Mouse (Mus musculus) lung, postnatal 0 days (tissue): ENCODE measurements around the gene Rbp1. TPM values are rescaled to one million over a fixed set of nuclear protein-coding genes. Genes with fewer than 3 reads are reported as not detected.

Experiments
- ATAC-seq: fragments of 200-750 bp; cut with Nextera tagmentation; 2 replicates; pipeline ENCODE4 v1.8.0; 2017; ENCODE audit warnings: moderate library complexity
- DNase-seq: peaks from one replicate; pipeline ENCODE4 v3.0.0-alpha.2; 2016; ENCODE audit warnings: low spot score
- H3K27ac ChIP-seq: fragments of 300-500 bp; sonication (generic); 2 replicates; pipeline ENCODE4 v1.5.1; 2014; ENCODE audit warnings: antibody characterized with exemption, mild to moderate bottlenecking, low read length, mixed read lengths
- H3K27me3 ChIP-seq: fragments of 300-500 bp; sonication (generic); replicated peaks from 2 replicates; pipeline ENCODE4 v1.6.1; 2014; ENCODE audit warnings: low read length, mixed read lengths; ENCODE audit not compliant: insufficient read depth
- H3K36me3 ChIP-seq: fragments of 300-500 bp; sonication (generic); 2 replicates; pipeline ENCODE4 v1.6.1; 2014; ENCODE audit warnings: low read length, mixed read lengths; ENCODE audit not compliant: insufficient read depth
- H3K4me1 ChIP-seq: fragments of 300-500 bp; sonication (generic); 2 replicates; pipeline ENCODE4 v1.6.1; 2014; ENCODE audit warnings: antibody characterized with exemption, low read depth, low read length, mixed read lengths; ENCODE audit not compliant: insufficient read depth
- H3K4me2 ChIP-seq: fragments of 300-500 bp; sonication (generic); replicated peaks from 2 replicates; pipeline ENCODE4 v1.6.1; 2014; ENCODE audit warnings: low read depth, mild to moderate bottlenecking, low read length, moderate library complexity, mixed read lengths
- H3K4me3 ChIP-seq: fragments of 300-500 bp; sonication (generic); 2 replicates; pipeline ENCODE4 v1.5.1; 2014; ENCODE audit warnings: low read depth, low read length
- H3K9ac ChIP-seq: fragments of 300-500 bp; sonication (generic); replicated peaks from 2 replicates; pipeline ENCODE4 v1.6.1; 2014; ENCODE audit warnings: low read depth, mild to moderate bottlenecking
- H3K9me3 ChIP-seq: fragments of 300-500 bp; sonication (generic); 2 replicates; pipeline ENCODE4 v1.6.1; 2016; ENCODE audit warnings: low read length, mixed read lengths
- CTCF ChIP-seq: IDR thresholded peaks from 2 replicates; pipeline ENCODE4 v1.5.1; 2016; ENCODE audit warnings: antibody characterized with exemption, mild to moderate bottlenecking
- EP300 ChIP-seq: IDR thresholded peaks from 2 replicates; pipeline ENCODE4 v1.6.1; 2016; ENCODE audit warnings: antibody characterized with exemption, mild to moderate bottlenecking, control low read depth
- WGBS: fragments of 180-500 bp; shearing (Covaris S2); extraction: QIAGEN DNeasy Blood & Tissue Kit; methylation state at CpG from one replicate; pipeline ENCODE4 v1.1.7; 2014; 5-methylcytosine and 5-hydroxymethylcytosine counted together
- polyA plus RNA-seq: library from polyadenylated mRNA; unstranded; fragments of >200 nt; fragmentation: Nextera tagmentation; extraction: Ambion mirVana; gene quantifications from 2 replicates; pipeline ENCODE4 v1.2.1, GENCODE M21; 2015

The Rbp1 gene
- polyA plus RNA-seq, 1 experiment from 2014 or later, result 72.6 TPM

- no peaks in the 10 kb centered on the region for H3K9me3 ChIP-seq
- no peak overlapping the region for H3K4me3 ChIP-seq
- 76% methylated on average over 5 of the region's 5 CpGs for WGBS
- H3K4me2 ChIP-seq, result no peak overlapping the region
- no peaks in the 10 kb centered on the region for H3K27me3 ChIP-seq
- ATAC-seq (no peak), DNase-seq (no peak)
- no peaks in the 10 kb centered on the region for H3K4me1 ChIP-seq
- H3K27ac ChIP-seq, result no peak overlapping the region
- TF ChIP-seq EP300 (no peak), CTCF (no peak)
- H3K36me3 ChIP-seq, result no peaks in the 10 kb centered on the region
- no peak overlapping the region for H3K9ac ChIP-seq
These were observed 21.1 kb upstream of the Rbp1 start for GRCm38 (mm10) chr9:98401611-98402010.

- Histone ChIP-seq H3K9me3 (no peaks in the 10 kb centered on the region), H3K9ac (no peak overlapping the region), H3K36me3 (no peaks in the 10 kb centered on the region), H3K4me3 (no peak overlapping the region), H3K27ac (no peak overlapping the region), H3K4me2 (no peak overlapping the region), H3K4me1 (no peaks in the 10 kb centered on the region), H3K27me3 (no peaks in the 10 kb centered on the region)
- 52% methylated on average over 12 of the region's 12 CpGs for WGBS
- DNase-seq (no peak), ATAC-seq (no peak)
- TF ChIP-seq EP300 (no peak), CTCF (no peak)
These were observed 15.0 kb upstream of the Rbp1 start for GRCm38 (mm10) chr9:98407771-98408170.

DNA sequence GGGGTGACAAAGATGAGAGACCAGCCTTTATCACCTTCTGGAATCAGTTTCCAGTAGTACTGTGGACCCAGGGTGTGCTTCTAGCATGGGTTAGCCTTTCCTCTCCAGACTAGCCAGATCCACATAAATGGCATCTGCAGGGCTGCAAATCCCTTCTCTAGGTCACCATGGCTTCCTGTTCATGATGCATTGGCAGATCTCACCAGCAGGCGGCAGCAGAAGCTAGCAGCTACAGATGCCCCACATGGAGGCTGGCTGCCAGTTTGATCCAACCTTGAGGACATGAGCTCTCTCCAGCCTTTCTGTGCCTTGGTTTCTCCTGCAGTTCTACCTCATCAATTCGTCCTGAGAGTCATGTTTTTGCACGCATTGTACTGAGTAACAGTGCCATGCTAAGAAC, 13.6 kb upstream of the Rbp1 start:
- WGBS, result 24% methylated on average over 3 of the region's 3 CpGs
- no peaks in the 10 kb centered on the region for H3K9me3 ChIP-seq
- ATAC-seq, result no peak

GRCm38 (mm10) chr9:98415427-98415826, 7.3 kb upstream of the Rbp1 start:
- ATAC-seq, result no peak
- Histone ChIP-seq H3K4me1 (no peaks in the 10 kb centered on the region), H3K27me3 (no peaks in the 10 kb centered on the region), H3K4me2 (no peak overlapping the region), H3K36me3 (no peaks in the 10 kb centered on the region), H3K9me3 (no peaks in the 10 kb centered on the region), H3K4me3 (no peak overlapping the region), H3K9ac (no peak overlapping the region), H3K27ac (no peak overlapping the region)
- TF ChIP-seq EP300 (no peak), CTCF (no peak)
- WGBS, result 82% methylated on average over 4 of the region's 4 CpGs
- no peak for DNase-seq

More for the DNA sequence above, 13.6 kb upstream of the Rbp1 start:
- no peak overlapping the region for H3K4me2 ChIP-seq
- no peaks in the 10 kb centered on the region for H3K4me1 ChIP-seq
- no peak overlapping the region for H3K9ac ChIP-seq
- TF ChIP-seq CTCF (peak; percentile 97), EP300 (no peak)
- H3K4me3 ChIP-seq, result no peak overlapping the region
- H3K36me3 ChIP-seq, result no peaks in the 10 kb centered on the region
- no peak overlapping the region for H3K27ac ChIP-seq
- DNase-seq, result peak; percentile 75
- H3K27me3 ChIP-seq, result no peaks in the 10 kb centered on the region

DNA sequence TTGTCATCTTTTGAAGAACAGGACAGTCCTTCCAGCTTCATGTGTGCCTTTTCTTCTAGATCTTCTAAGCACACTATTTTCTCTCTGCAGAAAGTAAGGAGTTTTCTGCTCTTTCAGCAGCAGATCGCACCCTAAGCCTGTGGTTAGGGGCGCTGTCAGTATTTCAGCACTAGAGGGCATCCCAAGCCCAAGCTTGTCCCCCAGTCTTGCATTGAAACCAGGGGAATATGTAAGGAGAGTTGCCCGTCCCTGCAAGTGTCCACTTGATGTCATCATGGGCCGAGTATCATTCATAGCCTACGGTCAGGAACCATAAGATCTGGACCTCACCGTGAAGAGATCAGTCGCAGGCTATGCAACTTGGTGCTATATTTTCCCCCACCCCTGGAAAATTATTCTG, 4.8 kb upstream of the Rbp1 start:
- DNase-seq, result peak; percentile 64
- Histone ChIP-seq H3K36me3 (no peaks in the 10 kb centered on the region), H3K4me2 (no peak overlapping the region), H3K27ac (no peak overlapping the region), H3K9me3 (no peaks in the 10 kb centered on the region), H3K4me1 (no peaks in the 10 kb centered on the region), H3K9ac (no peak overlapping the region), H3K27me3 (no peaks in the 10 kb centered on the region), H3K4me3 (no peak overlapping the region)
- TF ChIP-seq EP300 (no peak), CTCF (peak; percentile 81)
- 40% methylated on average over 7 of the region's 7 CpGs for WGBS
- ATAC-seq, result peak; percentile 60; the same call in 1 of the 2 replicates

DNA sequence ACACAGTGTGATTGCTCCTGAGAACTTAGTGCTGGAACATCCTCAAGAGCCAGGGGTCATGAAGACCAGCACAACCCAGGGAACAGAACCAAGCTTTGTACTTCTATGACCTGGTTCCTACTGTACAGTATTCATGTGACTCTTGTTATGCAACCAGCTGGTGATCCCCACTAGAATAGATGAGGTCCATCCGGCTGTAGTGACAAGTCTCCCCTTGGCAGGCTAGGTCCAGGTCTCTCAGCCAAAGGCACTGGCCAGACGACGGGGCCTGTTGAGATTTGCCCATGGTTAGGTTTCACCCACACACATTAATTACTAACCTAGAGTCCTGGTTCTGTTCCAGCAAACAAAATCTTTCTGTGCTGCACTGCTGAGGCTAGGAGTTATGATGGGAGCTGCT, 4.4 kb upstream of the Rbp1 start:
- TF ChIP-seq EP300, result no peak
- TF ChIP-seq CTCF, result no peak
- Histone ChIP-seq H3K4me1 (no peaks in the 10 kb centered on the region), H3K9ac (no peak overlapping the region), H3K4me3 (no peak overlapping the region), H3K36me3 (no peaks in the 10 kb centered on the region), H3K27me3 (no peaks in the 10 kb centered on the region), H3K27ac (no peak overlapping the region), H3K9me3 (no peaks in the 10 kb centered on the region), H3K4me2 (no peak overlapping the region)
- WGBS, result 73% methylated on average over 3 of the region's 3 CpGs
- ATAC-seq (no peak), DNase-seq (no peak)

DNA sequence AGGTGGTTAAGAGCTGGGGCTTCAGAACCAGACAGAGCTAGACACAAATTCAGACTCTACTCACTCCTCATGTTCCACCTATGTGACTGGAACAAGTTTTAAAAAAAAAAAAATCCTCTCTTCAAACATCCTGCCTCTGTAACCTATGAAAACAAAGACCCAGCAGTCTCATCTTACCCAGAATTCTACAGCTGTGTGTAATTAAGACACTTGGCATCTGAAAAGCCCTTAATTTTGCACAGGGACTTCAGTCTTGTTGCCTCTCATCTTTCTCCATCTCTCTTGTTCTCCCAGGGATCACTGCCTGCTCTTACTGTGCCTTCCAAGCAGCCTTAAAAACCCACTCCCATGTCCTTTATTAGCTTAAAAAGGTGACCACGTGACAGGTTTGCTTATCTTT, 2.1 kb upstream of the Rbp1 start:
- Histone ChIP-seq H3K9ac (no peak overlapping the region), H3K9me3 (no peaks in the 10 kb centered on the region), H3K27ac (no peak overlapping the region), H3K4me1 (peaks cover 3% of the 10 kb centered on the region; the same call in 1 of the 2 replicates), H3K4me3 (no peak overlapping the region), H3K36me3 (no peaks in the 10 kb centered on the region), H3K27me3 (no peaks in the 10 kb centered on the region), H3K4me2 (no peak overlapping the region)
- TF ChIP-seq CTCF, result no peak
- no peak for TF ChIP-seq EP300
- DNase-seq, result no peak
- 30% methylated on average over 1 of the region's 1 CpGs for WGBS
- ATAC-seq, result no peak
